Mouse (Mus musculus) embryonic fibroblast, embryonic 13.5 days (primary cell): ENCODE measurements around the gene Unc5cl.

Experiments
- CTCF ChIP-seq: IDR thresholded peaks from 2 replicates; pipeline ENCODE4 v1.5.1; 2011; ENCODE audit warnings: mild to moderate bottlenecking, control low read depth, low read length, moderate library complexity, borderline replicate concordance; ENCODE audit not compliant: insufficient read depth
- POLR2A ChIP-seq: IDR thresholded peaks from 2 replicates; pipeline ENCODE4 v1.6.1; 2011; ENCODE audit warnings: low read depth, mild to moderate bottlenecking, control low read depth, low read length, moderate library complexity

- TF ChIP-seq POLR2A (no peak), CTCF (no peak)
These were observed 35.9 kb upstream of the Unc5cl start for GRCm38 (mm10) chr17:48418781-48419180.
